Mouse (Mus musculus): ENCODE results near the gene Tmco4. TPM values are rescaled to one million over a fixed set of nuclear protein-coding genes. Genes with fewer than 3 reads are reported as not detected.

Gene Tmco4
- total RNA-seq (2023) = 10 to 100 TPM; 21.9 to 23.0 TPM

DNA sequence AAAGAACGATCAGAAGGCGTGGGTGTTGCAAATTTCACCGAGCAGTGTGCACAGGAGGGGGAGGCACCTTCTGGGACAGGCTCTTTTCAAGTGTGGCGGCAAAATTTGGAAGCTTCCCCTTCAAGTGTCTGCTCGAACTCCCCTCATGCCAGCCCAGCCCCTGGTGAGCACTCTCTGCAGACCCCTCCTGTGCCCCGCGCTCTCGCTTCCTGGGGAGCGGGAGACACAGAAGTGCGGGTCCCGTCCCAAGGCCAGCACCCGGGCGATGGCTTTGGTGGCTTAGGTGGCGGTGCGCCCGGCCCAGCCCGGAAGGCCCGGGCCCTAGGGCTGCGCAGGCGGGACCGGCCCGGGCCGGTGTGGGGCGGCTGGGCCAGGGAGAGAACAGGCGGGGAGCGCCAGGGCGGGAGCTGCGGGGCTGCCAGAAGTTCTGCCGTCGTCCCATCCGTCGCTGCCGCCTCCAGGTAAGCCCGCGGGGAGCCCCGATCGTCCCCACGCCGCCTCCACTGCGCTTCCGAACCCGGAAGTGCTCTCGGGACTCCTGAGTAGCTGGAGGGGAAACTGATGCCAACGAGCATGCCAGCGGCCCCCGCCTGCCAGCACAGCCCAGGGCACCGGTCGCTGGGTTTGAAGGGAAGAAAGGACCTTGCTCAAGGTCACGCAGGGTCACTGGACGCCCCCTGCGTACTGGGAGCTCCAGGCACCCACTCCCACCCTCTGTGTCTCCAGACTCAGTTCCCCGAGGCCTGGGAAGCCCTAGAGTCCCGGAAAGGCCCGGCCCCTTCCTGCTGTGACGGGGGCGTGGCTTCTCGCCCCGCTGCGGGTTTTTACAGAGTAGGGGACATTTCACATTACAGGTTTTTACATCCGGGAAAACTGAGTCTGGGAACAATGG lies at the start of gene Tmco4:
TSS of gene Tmco4 (plus strand) at position 62 of the 892 bp plus-strand sequence.

DNA sequence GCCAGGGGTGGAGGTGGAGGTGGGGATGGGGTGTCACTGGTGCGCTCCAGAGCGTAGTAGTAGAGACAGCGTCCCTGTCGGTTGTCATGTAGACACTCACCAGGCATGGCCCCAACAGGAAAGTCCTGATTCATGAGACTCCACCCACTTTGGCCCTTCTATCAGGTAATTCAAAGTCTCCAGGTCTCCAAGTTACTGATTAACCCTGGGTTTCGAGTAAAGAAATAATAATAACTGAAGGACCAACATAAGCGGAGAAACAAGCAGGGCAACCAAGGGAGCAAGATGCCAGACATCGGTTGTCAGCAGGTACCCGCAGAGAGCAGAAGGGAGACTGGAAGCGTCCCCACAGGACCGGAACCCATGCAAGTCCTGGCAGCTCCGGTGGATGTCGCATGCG lies 5.8 kb upstream of the Tmco4 start, which contains the start of gene Rnf186:
TSS of gene Rnf186 (plus strand) at position 247 of the 400 bp plus-strand sequence.

DNA sequence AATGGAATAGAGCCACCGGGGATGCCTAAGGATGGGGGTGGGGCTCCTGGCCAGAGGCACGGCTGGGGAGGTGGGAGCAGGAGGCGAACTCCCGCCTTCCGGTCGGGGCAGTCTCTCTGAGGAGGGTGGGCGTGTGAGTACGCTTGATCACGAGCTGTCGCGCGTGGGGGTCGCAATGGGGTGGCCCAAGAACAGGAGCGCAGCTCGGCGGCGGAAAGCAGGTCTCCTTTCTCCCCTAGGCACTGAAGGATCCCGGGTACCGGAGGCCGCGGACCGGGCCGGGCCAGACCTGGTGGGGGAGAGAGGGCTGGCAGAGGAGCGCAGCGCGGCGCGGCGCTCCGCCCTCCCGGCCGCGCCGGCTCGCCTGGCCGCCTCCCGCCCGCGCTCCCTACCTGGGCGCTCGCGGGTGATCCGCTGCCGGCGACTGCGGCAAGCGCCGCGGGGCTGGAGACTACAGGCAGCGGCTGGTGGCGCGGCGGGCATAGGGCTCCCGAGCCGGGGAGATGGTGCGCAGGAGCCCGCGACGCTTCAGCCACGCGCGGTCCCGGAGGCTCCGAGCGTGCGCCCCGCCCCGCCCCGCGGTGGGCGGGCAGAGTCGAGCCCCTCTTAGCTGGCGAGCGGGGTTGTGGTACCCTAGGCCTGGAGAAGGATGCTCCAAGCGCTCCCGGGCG lies 102.5 kb downstream of the Tmco4 start, which contains the start of gene Htr6:
TSS of gene Htr6 (minus strand) at position 530 of the 671 bp plus-strand sequence.

DNA sequence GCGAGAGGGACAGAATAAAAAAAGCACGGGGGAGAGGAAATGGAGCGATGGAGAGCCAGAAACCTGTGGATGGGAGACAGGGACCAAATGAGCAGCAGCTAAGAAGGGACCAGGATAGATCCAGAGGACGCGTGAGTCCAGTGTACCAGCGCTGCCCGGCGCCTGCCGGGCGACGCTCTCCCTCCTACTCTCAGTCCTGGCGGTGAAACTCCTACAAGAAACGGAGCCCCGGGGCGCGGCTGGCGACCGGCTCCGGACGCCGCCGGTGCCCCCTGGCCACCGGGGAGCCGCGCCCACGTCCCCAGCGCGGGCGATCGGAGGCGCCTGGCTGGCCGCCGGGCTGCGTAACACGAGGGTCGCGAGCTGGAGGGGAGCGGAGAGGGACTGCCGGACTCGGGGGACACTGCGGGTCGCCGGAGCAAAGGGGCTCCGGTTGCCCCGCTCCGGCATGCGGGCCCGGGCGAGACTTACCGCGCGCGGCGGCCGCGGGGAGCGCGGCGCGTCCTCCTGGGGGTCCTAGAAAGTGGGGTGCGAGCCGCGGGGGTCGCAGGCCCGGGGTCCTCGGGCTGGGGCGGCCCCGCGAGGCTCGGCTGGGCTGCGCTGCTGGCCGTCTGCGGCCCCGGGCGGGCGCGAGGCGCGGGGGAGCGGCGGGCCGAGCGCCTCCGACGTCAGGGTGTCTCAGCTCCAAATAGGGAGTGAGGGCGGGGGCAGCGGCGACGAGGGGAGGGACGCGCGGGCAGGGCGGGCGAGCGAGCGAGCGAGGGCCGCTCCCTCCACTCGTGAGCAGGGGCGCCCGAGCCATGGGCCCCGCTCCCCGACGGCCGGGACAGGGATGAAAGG lies 119.9 kb downstream of the Tmco4 start, which contains the start of gene Nbl1:
TSS of gene Nbl1 (minus strand) at position 638 of the 840 bp plus-strand sequence.

Other genes starting within 250 kb of the Tmco4 start
- not detected for gene Pla2g2c, start 248.1 kb upstream of the Tmco4 start, total RNA-seq (2023)
- gene Ubxn10, start 235.7 kb upstream of the Tmco4 start, total RNA-seq (2023) = not detected
- gene Pla2g2f, start 215.3 kb upstream of the Tmco4 start, total RNA-seq (2023) = not detected
- gene Pla2g2d, start 197.2 kb upstream of the Tmco4 start, total RNA-seq (2023) = 1 to 10 TPM; 3.2 to 3.5 TPM
- not detected for gene Pla2g5, start 109.4 kb upstream of the Tmco4 start, total RNA-seq (2023)
- not detected for gene Gm13030, start 98.9 kb upstream of the Tmco4 start, total RNA-seq (2023)
- gene Pla2g2e, start 94.9 kb upstream of the Tmco4 start, total RNA-seq (2023) = not detected
- 10 to 100 TPM; 10.3 to 11.5 TPM for gene Otud3, start 58.9 kb upstream of the Tmco4 start, total RNA-seq (2023)
- not detected for gene Rnf186, start 5.8 kb upstream of the Tmco4 start, total RNA-seq (2023)
- gene Htr6, start 102.7 kb downstream of the Tmco4 start, total RNA-seq (2023) = not detected
- 1 to 10 TPM in 1 of 2 experiments, under 1 TPM in 1; 0.81 to 1.7 TPM for gene Nbl1, start 120.1 kb downstream of the Tmco4 start, total RNA-seq (2023)
- gene Minos1, start 158.2 kb downstream of the Tmco4 start, total RNA-seq (2023) = 100 to 1,000 TPM in 1 of 2 experiments, 10 to 100 TPM in 1; 89.6 to 105 TPM
- 100 to 1,000 TPM; 716 to 792 TPM for gene Capzb, start 220.0 kb downstream of the Tmco4 start, total RNA-seq (2023)